Mouse (Mus musculus) midbrain, embryonic 13.5 days (tissue): ENCODE data around the gene Xrcc2. TPM values are rescaled to one million over a fixed set of nuclear protein-coding genes. Genes with fewer than 3 reads are reported as not detected.
"Not testable (repeated sequence)": the region's sequence is repeated elsewhere in the genome, so short reads cannot be mapped to it uniquely, and the experiment has no call there.

Experiments
- ATAC-seq: fragments of 200-750 bp; cut with Nextera tagmentation; 2 replicates; pipeline ENCODE4 v1.8.0; 2017; ENCODE audit warnings: mild to moderate bottlenecking, moderate TSS enrichment, moderate library complexity
- H3K27ac ChIP-seq: fragments of 300-500 bp; sonication (generic); 2 replicates; pipeline ENCODE4 v1.5.1; 2015; ENCODE audit warnings: inconsistent platforms, mild to moderate bottlenecking, moderate library complexity
- H3K27me3 ChIP-seq: fragments of 300-500 bp; sonication (generic); 2 replicates; pipeline ENCODE4 v1.6.1; 2015; ENCODE audit warnings: mild to moderate bottlenecking, inconsistent platforms
- H3K36me3 ChIP-seq: fragments of 300-500 bp; sonication (generic); 2 replicates; pipeline ENCODE4 v1.6.1; 2015; ENCODE audit warnings: mild to moderate bottlenecking, inconsistent platforms
- H3K4me1 ChIP-seq: fragments of 300-500 bp; sonication (generic); replicated peaks from 2 replicates; pipeline ENCODE4 v1.6.1; 2015; ENCODE audit warnings: inconsistent platforms
- H3K4me2 ChIP-seq: fragments of 300-500 bp; sonication (generic); replicated peaks from 2 replicates; pipeline ENCODE4 v1.6.1; 2015; ENCODE audit warnings: moderate library complexity, mild to moderate bottlenecking, inconsistent platforms
- H3K4me3 ChIP-seq: fragments of 300-500 bp; sonication (generic); replicated peaks from 2 replicates; pipeline ENCODE4 v1.5.1; 2015; ENCODE audit warnings: mild to moderate bottlenecking, inconsistent platforms
- H3K9ac ChIP-seq: fragments of 300-500 bp; sonication (generic); replicated peaks from 2 replicates; pipeline ENCODE4 v1.6.1; 2015; ENCODE audit warnings: mild to moderate bottlenecking, inconsistent platforms
- H3K9me3 ChIP-seq: fragments of 300-500 bp; sonication (generic); 2 replicates; pipeline ENCODE4 v1.6.1; 2016; ENCODE audit warnings: mild to moderate bottlenecking, inconsistent platforms
- WGBS: fragments of 180-500 bp; shearing (Covaris S2); methylation state at CpG from one replicate; pipeline ENCODE4 v1.1.7; 2015; 5-methylcytosine and 5-hydroxymethylcytosine counted together
- polyA plus RNA-seq: library from polyadenylated mRNA; unstranded; fragments of >200 nt; fragmentation: Nextera tagmentation; extraction: Ambion mirVana; gene quantifications from 2 replicates; pipeline ENCODE4 v1.2.1, GENCODE M21; 2015

Gene Xrcc2
- polyA plus RNA-seq, 1 experiment from 2014 or later = 6.3 TPM

DNA sequence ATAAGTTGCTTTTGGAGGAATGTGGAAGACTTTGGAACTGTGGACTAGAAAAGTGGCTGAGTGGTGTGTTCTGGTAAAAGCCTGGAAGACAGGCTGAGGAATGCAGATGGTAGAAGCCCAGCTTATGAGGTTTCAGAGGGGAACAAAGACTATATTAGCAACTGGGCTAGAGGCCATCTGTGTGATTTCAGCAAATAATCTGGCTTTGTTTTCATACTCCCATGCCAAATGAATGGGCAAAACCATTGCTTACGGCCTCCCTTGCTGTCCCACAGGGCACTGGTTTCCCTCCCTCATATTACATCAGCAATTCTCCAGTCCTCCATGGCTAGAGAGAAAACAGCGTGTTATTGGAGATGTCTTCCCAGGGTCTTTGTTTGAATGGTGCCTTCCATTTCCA is 17.4 kb upstream of the Xrcc2 start:
- WGBS = 74% methylated on average over 2 of the region's 2 CpGs
- no peaks in the 10 kb centered on the region for H3K36me3 ChIP-seq
- ATAC-seq = no peak
- H3K4me1 ChIP-seq = no peaks in the 10 kb centered on the region
- no peaks in the 10 kb centered on the region for H3K9me3 ChIP-seq
- no peak overlapping the region for H3K9ac ChIP-seq
- no peaks in the 10 kb centered on the region for H3K27me3 ChIP-seq
- H3K4me2 ChIP-seq = no peak overlapping the region
- H3K27ac ChIP-seq = no peak overlapping the region
- H3K4me3 ChIP-seq = no peak overlapping the region

DNA sequence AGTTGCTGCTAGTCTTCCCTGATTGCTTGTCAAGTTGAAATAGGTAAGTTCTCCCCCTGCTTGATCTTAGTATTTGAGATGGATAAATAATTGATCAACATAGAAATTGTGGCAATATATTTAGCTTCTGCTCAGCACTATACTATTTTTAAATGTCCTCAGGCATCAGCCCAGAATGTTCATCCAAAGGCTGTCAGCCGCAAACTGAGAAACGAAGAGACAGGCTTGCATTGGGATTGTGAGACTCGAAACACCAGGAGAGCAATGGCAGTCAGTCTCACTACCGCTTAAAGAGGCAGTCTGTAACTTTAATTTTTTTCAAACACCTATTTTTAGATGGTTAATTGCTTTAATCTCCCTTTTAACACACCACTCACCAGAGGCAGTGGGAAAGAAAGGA is 13.8 kb upstream of the Xrcc2 start:
- Histone ChIP-seq H3K4me3 (no peak overlapping the region), H3K36me3 (no peaks in the 10 kb centered on the region), H3K4me2 (no peak overlapping the region), H3K4me1 (no peaks in the 10 kb centered on the region), H3K9me3 (no peaks in the 10 kb centered on the region), H3K27ac (no peak overlapping the region), H3K9ac (no peak overlapping the region), H3K27me3 (no peaks in the 10 kb centered on the region)
- ATAC-seq = no peak
- 94% methylated on average over 4 of the region's 4 CpGs for WGBS

DNA sequence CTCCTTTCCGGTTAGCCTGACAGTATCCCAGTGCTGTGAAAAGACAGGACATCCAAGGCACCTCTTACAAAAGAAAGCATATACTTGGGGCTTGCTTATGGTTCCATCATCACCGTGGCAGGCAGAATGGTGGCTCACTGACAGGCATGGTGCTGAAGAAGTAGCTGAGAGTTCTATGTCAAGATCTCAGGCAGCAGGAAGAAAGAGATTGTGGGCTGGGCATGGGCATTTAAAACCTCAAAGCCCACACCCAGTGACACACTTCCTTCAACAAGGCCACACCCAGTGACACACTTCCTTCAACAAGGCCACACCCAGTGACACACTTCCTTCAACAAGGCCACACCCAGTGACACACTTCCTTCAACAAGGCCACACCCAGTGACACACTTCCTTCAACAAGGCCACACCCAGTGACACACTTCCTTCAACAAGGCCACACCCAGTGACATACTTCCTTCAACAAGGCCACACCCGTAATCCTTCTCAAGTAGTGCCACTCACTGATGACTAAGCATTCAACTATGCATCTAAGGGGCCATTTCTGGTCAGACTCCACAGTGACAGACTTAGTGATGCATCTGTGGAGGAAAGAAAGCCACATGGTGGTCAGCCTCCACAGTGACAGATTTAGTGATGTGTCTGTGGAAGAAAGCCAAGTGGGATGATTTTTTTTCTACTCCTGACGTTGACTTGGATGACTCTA is 7.5 kb upstream of the Xrcc2 start:
- 95% methylated on average over 4 of the region's 4 CpGs for WGBS
- not testable (repeated sequence) for ATAC-seq, H3K9ac ChIP-seq, H3K4me3 ChIP-seq, H3K4me2 ChIP-seq, H3K36me3 ChIP-seq, H3K27me3 ChIP-seq, H3K27ac ChIP-seq, H3K9me3 ChIP-seq, H3K4me1 ChIP-seq

DNA sequence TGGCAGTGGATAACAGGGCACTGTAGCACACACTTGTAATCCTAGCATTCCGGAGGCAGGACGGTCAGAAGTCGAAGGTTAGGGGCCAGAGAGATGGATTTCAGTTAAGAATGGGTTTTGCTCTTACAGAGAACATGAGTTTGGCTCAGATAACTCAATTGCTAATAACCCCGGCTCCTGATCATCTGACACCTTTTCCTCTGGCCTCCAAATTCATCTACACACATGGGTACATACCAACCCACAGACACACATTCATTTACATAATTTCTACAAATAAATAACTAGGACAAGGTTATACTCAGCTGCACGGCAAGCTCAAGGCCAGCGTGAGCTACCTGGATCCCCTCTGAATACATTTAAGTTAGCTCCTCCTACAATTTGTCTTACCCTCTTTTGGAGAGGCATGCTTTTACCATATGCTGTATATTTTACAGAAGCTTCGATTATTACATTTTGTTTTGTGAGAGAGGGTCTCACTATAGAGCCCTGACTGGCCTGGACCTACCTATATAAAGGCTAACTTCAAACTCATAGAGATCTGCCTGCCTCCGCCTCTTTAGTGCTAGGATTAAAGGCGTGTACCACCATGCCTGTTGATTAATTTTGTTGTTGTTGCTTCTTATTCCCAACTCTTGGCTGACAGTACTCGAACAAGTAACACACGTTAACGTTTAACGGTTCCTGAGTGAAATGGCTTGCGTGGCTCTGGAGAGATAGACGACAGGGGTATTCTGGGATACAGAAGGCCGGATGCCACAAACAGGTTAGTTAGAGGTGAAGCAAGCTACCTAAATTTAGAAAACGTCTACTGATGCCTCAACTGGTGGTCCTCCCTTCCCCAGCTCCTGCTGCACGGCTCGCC is 691 bp downstream of the Xrcc2 start:
- Histone ChIP-seq H3K4me1 (peaks cover 14% of the 10 kb centered on the region), H3K27me3 (no peaks in the 10 kb centered on the region), H3K9ac (peak overlapping the region; percentile 82), H3K4me2 (peak overlapping the region; percentile 80), H3K4me3 (peak overlapping the region; percentile 84), H3K9me3 (no peaks in the 10 kb centered on the region), H3K36me3 (no peaks in the 10 kb centered on the region), H3K27ac (peak overlapping the region; percentile 68)
- 22% methylated on average over 19 of the region's 19 CpGs for WGBS
- ATAC-seq = peak; percentile 46

DNA sequence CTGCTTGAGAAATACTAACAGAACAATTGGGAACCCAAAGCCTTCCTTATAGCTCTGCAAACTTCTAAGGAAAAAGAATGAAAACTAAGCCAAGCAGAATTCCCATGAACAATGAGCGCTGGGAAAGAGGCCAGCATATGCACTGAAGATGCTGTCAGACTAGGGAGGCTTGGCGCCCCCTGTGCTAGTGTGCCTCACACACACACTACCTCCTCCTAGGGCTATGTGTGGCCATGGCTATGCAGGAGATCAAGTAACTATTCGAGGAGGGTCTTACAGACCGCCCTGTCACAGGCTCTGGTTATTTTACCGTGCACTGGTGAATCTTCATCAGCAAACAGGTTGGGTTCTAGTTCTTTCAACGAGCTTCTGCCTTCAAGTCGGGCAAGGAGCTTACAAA is 7.7 kb downstream of the Xrcc2 start:
- Histone ChIP-seq H3K9me3 (no peaks in the 10 kb centered on the region), H3K27me3 (no peaks in the 10 kb centered on the region), H3K4me3 (no peak overlapping the region), H3K9ac (no peak overlapping the region), H3K36me3 (peaks cover 13% of the 10 kb centered on the region; the same call in 1 of the 2 replicates), H3K4me2 (no peak overlapping the region), H3K27ac (no peak overlapping the region), H3K4me1 (no peaks in the 10 kb centered on the region)
- ATAC-seq = no peak
- 88% methylated on average over 7 of the region's 7 CpGs for WGBS

DNA sequence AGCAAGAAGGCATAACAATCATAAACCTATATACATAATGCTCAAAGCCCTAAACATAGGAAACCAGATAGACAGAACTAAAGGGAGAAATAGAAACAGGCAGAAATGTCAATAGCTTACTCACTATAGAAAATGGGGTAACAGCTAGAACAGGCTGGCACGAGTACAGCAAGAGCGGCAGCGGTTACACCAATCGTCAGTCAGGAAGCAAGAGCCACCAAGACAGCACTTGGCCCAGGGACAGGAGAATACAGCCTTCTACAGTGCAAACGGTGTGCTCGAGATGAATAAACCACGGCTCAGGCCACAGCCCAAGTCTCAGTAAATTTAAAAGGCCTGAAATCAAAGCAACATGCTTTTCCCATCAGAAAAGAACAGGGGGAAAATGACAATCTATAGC is 9.4 kb downstream of the Xrcc2 start:
- H3K27ac ChIP-seq = no peak overlapping the region
- WGBS = 97% methylated on average over 7 of the region's 7 CpGs
- no peaks in the 10 kb centered on the region for H3K4me1 ChIP-seq
- no peaks in the 10 kb centered on the region for H3K27me3 ChIP-seq
- no peak overlapping the region for H3K4me3 ChIP-seq
- ATAC-seq = no peak
- peaks cover 26% of the 10 kb centered on the region for H3K36me3 ChIP-seq
- no peak overlapping the region for H3K9ac ChIP-seq
- no peak overlapping the region for H3K4me2 ChIP-seq
- H3K9me3 ChIP-seq = no peaks in the 10 kb centered on the region

DNA sequence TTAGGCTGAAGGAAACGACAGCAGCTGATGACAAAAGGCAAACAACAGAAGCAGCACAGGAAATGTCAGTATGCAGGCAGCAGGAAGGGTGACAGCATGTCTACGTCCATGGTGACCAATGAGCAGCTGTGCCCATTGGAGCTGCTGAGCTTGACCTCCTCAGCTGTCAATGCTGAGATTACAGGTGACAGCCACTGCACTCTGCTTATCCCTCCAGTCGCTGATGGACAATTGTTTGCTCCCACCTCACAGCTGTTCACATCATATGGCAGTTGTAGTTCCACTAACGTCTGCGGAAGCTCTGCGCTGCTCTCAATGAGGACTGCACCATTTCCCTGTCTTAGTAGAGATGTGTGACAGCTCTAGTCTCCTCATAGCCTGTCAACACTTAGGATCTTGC is 9.8 kb downstream of the Xrcc2 start:
- no peak for ATAC-seq
- no peak overlapping the region for H3K27ac ChIP-seq
- WGBS = 76% methylated on average over 6 of the region's 6 CpGs

DNA sequence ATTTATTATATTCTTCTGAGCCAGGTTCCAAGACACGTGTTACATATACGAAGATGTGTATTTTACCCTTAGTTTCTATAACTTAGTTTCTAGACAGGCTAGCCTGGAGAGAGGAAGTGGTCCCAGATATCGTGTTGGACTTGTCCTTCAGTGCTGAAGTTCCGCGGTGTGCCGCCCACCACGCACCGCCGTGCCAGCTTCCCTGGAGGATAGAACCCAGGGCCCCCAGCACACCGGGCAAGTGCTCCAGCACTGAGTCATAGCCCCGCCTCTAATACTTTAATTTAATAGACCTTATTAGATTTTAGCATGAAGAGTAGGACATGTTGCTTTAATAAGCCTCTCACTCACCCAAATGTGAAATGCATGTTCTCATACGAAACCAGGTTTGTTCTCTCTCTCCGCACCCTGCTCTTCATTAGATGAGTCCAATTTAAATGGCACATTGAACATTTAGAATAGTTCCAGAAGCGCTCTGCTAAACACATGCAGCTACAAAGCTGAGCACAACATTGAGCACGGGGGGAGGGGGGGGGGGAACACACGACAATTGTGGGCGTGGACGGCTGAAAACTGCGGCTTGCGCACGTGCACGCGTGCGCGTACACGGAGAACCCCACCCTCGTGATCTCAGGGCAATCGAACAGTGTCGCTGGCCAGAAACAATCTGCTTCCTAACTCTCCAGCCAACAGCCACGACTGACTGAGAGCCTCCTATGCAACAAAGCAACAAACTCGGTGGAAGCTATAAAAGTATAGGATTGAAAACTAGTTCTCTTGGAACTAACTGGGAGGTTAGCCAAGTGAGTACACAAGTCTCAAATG is 33.7 kb downstream of the Xrcc2 start:
- Histone ChIP-seq H3K4me2 (no peak overlapping the region), H3K9me3 (no peaks in the 10 kb centered on the region), H3K4me3 (no peak overlapping the region), H3K36me3 (no peaks in the 10 kb centered on the region), H3K27me3 (no peaks in the 10 kb centered on the region), H3K9ac (no peak overlapping the region), H3K27ac (no peak overlapping the region), H3K4me1 (no peaks in the 10 kb centered on the region)
- WGBS = 92% methylated on average over 31 of the region's 31 CpGs
- ATAC-seq = no peak

More for the DNA sequence above, 9.8 kb downstream of the Xrcc2 start:
- H3K36me3 ChIP-seq = peaks cover 29% of the 10 kb centered on the region
- H3K9ac ChIP-seq = no peak overlapping the region
- no peak overlapping the region for H3K4me2 ChIP-seq
- no peaks in the 10 kb centered on the region for H3K27me3 ChIP-seq
- H3K9me3 ChIP-seq = no peaks in the 10 kb centered on the region
- H3K4me1 ChIP-seq = no peaks in the 10 kb centered on the region
- no peak overlapping the region for H3K4me3 ChIP-seq

DNA sequence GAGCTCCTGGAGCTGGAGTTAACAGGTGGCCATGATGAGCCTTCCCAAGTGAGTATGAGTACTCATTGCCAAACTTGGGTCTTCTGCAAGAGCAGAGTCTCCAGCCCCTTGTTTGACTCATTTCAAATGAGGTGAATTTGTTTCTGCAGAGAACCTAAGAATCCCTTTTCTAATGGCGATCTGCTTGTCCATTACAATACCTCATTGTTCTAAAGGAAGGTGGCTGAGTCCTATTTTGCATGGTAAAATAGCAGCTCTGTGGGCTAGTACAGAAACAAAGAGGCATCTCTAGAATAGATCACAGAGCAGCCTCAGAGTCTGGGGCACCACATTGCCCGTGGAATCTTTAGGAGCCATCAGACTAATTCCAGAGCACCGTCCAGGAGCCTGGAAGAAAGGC is 34.6 kb downstream of the Xrcc2 start:
- Histone ChIP-seq H3K27ac (no peak overlapping the region), H3K36me3 (no peaks in the 10 kb centered on the region), H3K9me3 (no peaks in the 10 kb centered on the region), H3K27me3 (no peaks in the 10 kb centered on the region), H3K4me1 (peaks cover 7% of the 10 kb centered on the region), H3K4me3 (no peak overlapping the region), H3K9ac (no peak overlapping the region), H3K4me2 (no peak overlapping the region)
- ATAC-seq = no peak
- WGBS = 63% methylated on average over 3 of the region's 3 CpGs

DNA sequence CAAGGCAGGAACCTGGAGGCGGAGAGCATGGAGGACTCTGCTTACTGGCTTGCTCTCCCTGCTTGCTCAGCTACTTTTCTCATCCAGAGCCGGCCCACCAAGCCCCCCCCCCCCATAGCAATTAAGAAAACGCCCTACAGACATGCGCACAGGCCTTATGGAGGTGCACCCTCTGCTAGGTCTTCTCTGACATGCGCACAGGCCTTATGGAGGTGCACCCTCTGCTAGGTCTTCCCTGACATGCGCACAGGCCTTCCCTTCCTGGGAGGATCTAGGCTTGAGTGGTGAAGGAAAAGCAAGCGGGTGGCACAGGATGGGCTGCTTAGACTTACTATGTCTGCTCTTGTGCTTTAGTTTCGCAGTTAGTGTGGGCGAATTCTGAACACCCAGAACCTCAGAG is 37.3 kb downstream of the Xrcc2 start:
- Histone ChIP-seq H3K4me1 (peaks cover 9% of the 10 kb centered on the region), H3K4me3 (no peak overlapping the region), H3K9ac (no peak overlapping the region), H3K4me2 (no peak overlapping the region), H3K9me3 (no peaks in the 10 kb centered on the region), H3K36me3 (no peaks in the 10 kb centered on the region), H3K27ac (no peak overlapping the region), H3K27me3 (no peaks in the 10 kb centered on the region)
- WGBS = 95% methylated on average over 9 of the region's 9 CpGs
- ATAC-seq = no peak

DNA sequence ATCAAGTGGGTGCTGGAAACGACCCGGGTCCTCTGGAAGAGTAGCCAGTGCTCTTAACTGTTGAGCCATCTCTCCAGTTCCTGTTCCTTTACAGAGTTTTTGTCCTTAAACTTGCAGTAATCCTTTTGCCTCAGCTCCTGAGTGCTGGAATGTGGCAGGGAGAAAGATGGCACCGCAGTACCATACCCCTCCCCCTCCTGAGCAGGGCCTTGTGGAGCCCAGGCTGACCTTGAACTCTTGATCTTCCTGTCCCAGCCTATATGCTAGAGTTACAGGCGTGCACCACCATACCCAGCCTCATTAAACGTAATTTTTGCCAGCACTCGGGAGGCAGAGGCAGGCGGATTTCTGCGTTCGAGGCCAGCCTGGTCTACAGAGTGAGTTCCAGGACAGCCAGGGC is 38.9 kb downstream of the Xrcc2 start:
- no peaks in the 10 kb centered on the region for H3K9me3 ChIP-seq
- 84% methylated on average over 9 of the region's 9 CpGs for WGBS
- no peak for ATAC-seq
- H3K4me1 ChIP-seq = peaks cover 9% of the 10 kb centered on the region
- H3K9ac ChIP-seq = no peak overlapping the region
- no peaks in the 10 kb centered on the region for H3K27me3 ChIP-seq
- H3K4me3 ChIP-seq = no peak overlapping the region
- H3K36me3 ChIP-seq = no peaks in the 10 kb centered on the region
- no peak overlapping the region for H3K27ac ChIP-seq
- no peak overlapping the region for H3K4me2 ChIP-seq

DNA sequence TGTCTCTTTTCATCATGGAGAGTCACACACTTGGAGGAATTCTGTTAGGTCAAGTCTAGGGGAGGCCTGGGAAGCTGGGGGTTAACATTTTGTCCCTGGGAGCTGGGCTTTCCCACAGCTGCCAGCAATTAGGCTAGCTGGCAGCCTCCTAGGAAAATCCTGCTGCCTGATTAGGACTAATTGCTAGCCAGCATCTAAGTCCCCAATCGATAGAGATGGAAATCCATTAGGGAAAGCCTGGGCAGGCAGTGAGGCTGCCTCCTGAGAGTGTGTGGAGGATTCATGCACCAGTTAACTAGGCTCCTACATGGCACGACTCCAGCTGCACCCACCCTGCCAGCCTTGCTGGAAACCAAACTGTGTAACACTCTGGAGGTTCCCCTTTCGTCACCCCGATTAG is 39.5 kb downstream of the Xrcc2 start:
- WGBS = 44% methylated on average over 4 of the region's 4 CpGs
- ATAC-seq = peak; percentile 56; the same call in 1 of the 2 replicates

More for the DNA sequence above, 39.5 kb downstream of the Xrcc2 start:
- no peak overlapping the region; the same call in 1 of the 2 replicates for H3K27ac ChIP-seq
- H3K27me3 ChIP-seq = no peaks in the 10 kb centered on the region
- no peaks in the 10 kb centered on the region for H3K9me3 ChIP-seq
- H3K4me1 ChIP-seq = peaks cover 9% of the 10 kb centered on the region
- no peak overlapping the region for H3K4me3 ChIP-seq
- no peak overlapping the region for H3K9ac ChIP-seq
- H3K36me3 ChIP-seq = no peaks in the 10 kb centered on the region
- H3K4me2 ChIP-seq = no peak overlapping the region
